Mouse (Mus musculus): ENCODE results near the gene Gm36210.
A peak's percentile ranks its signal among the peaks of the same experiment; 100 is the strongest.

GRCm38 (mm10) chr7:4915007-4915665, 8.8 kb upstream of the Gm36210 start, which contains the start of gene Zfp628:
- TF ChIP-seq EP300 (IDR thresholded peaks at IDR 0.05; ENCODE audit: low read depth) (peak; percentile 55; the same call in 1 of the 2 replicates), CTCF (IDR thresholded peaks at IDR 0.05; ENCODE audit: low read depth) (no peak)

Measured in liver, postnatal 0 days (tissue).